Mouse (Mus musculus): Measurements from ENCODE around the gene Slc1a3. TPM values are rescaled to one million over a fixed set of nuclear protein-coding genes. Genes with fewer than 3 reads are reported as not detected.
A peak's percentile ranks its signal among the peaks of the same experiment; 100 is the strongest.

Gene Slc1a3
- total RNA-seq, 2 experiments from 2014 or later = 1.5 to 2.9 TPM

- intact Hi-C loops (cut with DNase I) = no loop called here
- peak; percentile 62 to 66 for DNase-seq
Measured at GRCm38 (mm10) chr15:8663348-8664099, 47.0 kb downstream of the Slc1a3 start.

GRCm38 (mm10) chr15:8661856-8662255 lies 48.7 kb downstream of the Slc1a3 start:
- intact Hi-C loops (cut with DNase I) = no loop called here
- DNase-seq = no peak

GRCm38 (mm10) chr15:8659977-8660376 lies 50.6 kb downstream of the Slc1a3 start:
- intact Hi-C loops (cut with DNase I) = no loop called here
- no peak for DNase-seq

- intact Hi-C loops (cut with DNase I) = no loop called here
- no peak for DNase-seq
Measured at GRCm38 (mm10) chr15:8659483-8659971, 51.0 kb downstream of the Slc1a3 start.

GRCm38 (mm10) chr15:8658086-8658980 lies 52.2 kb downstream of the Slc1a3 start:
- DNase-seq = peak in 1 of 2 experiments; percentile 45
- intact Hi-C loops (cut with DNase I) = no loop called here

GRCm38 (mm10) chr15:8655251-8655650 lies 55.3 kb downstream of the Slc1a3 start:
- intact Hi-C loops (cut with DNase I) = no loop called here
- no peak for DNase-seq

GRCm38 (mm10) chr15:8652637-8653036 lies 57.9 kb downstream of the Slc1a3 start:
- DNase-seq = no peak
- intact Hi-C loops (cut with DNase I) = no loop called here

GRCm38 (mm10) chr15:8643997-8644692 lies 66.4 kb downstream of the Slc1a3 start:
- intact Hi-C loops (cut with DNase I) = no loop called here
- DNase-seq = no peak

GRCm38 (mm10) chr15:8639856-8640255 lies 70.7 kb downstream of the Slc1a3 start:
- no peak for DNase-seq
- intact Hi-C loops (cut with DNase I) = no loop called here

- peak in 1 of 2 experiments; percentile 22 for DNase-seq
Measured at GRCm38 (mm10) chr15:8638568-8639325, 71.8 kb downstream of the Slc1a3 start.

GRCm38 (mm10) chr15:8637283-8637682 lies 73.3 kb downstream of the Slc1a3 start:
- intact Hi-C loops (cut with DNase I) = no loop called here
- DNase-seq = no peak

More at GRCm38 (mm10) chr15:8638568-8639325, 71.8 kb downstream of the Slc1a3 start:
- intact Hi-C loops (cut with DNase I) = no loop called here

- no peak for DNase-seq
- intact Hi-C loops (cut with DNase I) = no loop called here
Measured at GRCm38 (mm10) chr15:8635974-8636373, 74.6 kb downstream of the Slc1a3 start.

- intact Hi-C loops (cut with DNase I) = loop anchor here (5.0 kb wide), 1 partner anchor 77 kb away; the partner anchor contains the start of gene Slc1a3
- DNase-seq = no peak
Measured at GRCm38 (mm10) chr15:8634807-8635206, 75.8 kb downstream of the Slc1a3 start.

GRCm38 (mm10) chr15:8634355-8634754 lies 76.2 kb downstream of the Slc1a3 start:
- no peak for DNase-seq
- intact Hi-C loops (cut with DNase I) = loop anchor here (5.0 kb wide), 1 partner anchor 78 kb away; the partner anchor contains the start of gene Slc1a3

- intact Hi-C loops (cut with DNase I) = loop anchor here (5.0 kb wide), 1 partner anchor 79 kb away; the partner anchor contains the start of gene Slc1a3
- DNase-seq = peak; percentile 47 to 65
Measured at GRCm38 (mm10) chr15:8633375-8633774, 77.2 kb downstream of the Slc1a3 start.

GRCm38 (mm10) chr15:8632361-8632760 lies 78.2 kb downstream of the Slc1a3 start:
- DNase-seq = no peak
- intact Hi-C loops (cut with DNase I) = loop anchor here (5.0 kb wide), 1 partner anchor 80 kb away; the partner anchor contains the start of gene Slc1a3

- DNase-seq = peak; percentile 69 to 70
- intact Hi-C loops (cut with DNase I) = loop anchor here (1.0 kb wide), 1 partner anchor 256 kb away; no protein-coding TSS in a partner anchor
Measured at GRCm38 (mm10) chr15:8629317-8629831, 81.2 kb downstream of the Slc1a3 start.

GRCm38 (mm10) chr15:8628150-8628549 lies 82.4 kb downstream of the Slc1a3 start:
- no peak for DNase-seq
- intact Hi-C loops (cut with DNase I) = no loop called here

- intact Hi-C loops (cut with DNase I) = no loop called here
- DNase-seq = peak; percentile 68 to 70
Measured at GRCm38 (mm10) chr15:8627097-8627537, 83.4 kb downstream of the Slc1a3 start.

All from heart, postnatal 36 days (tissue).